Mouse (Mus musculus) E14TG2a.4 (cell line): ENCODE measurements around the gene Uso1.

Experiments used
- CTCF ChIP-seq: conservative IDR thresholded peaks from 2 replicates; pipeline ENCODE4 v1.5.1; 2014; ENCODE audit warnings: low read length
- NANOG ChIP-seq: IDR thresholded peaks from 2 replicates; pipeline ENCODE4 v1.6.1; 2014; ENCODE audit warnings: borderline replicate concordance, low read length, mixed read lengths
- POU5F1 ChIP-seq: IDR thresholded peaks from 2 replicates; pipeline ENCODE4 v1.6.1; 2014; ENCODE audit warnings: low read length, borderline replicate concordance

- no peak for TF ChIP-seq CTCF
- no peak for TF ChIP-seq NANOG
- no peak for TF ChIP-seq POU5F1
Measured at GRCm38 (mm10) chr5:92219826-92220225, 82.1 kb downstream of the Uso1 start.
